Mouse (Mus musculus): ENCODE data around the gene Nell2.

GRCm38 (mm10) chr15:95272167-95272566, 256.2 kb downstream of the Nell2 start:
- no peak for TF ChIP-seq CTCF (IDR thresholded peaks at IDR 0.05; ENCODE audit: low read depth)
- no peak for TF ChIP-seq EP300 (IDR thresholded peaks at IDR 0.05; ENCODE audit: low read depth)

Data from heart, postnatal 0 days (tissue).